Mouse (Mus musculus) urinary bladder, postnatal 4 days (tissue): Measurements from ENCODE around the gene Eno2.
"Not testable (repeated sequence)": the region's sequence is repeated elsewhere in the genome, so short reads cannot be mapped to it uniquely, and the experiment has no call there.

Experiments used
- DNase-seq, 2 experiments: peaks; one replicate each; pipeline ENCODE4 v3.0.0; 2021 to 2022; ENCODE audit warnings: low spot score in 2 of 2

Gene Eno2

GRCm38 (mm10) chr6:124806446-124807140, 37.1 kb upstream of the Eno2 start:
- no peak for DNase-seq

GRCm38 (mm10) chr6:124805341-124806321, 36.2 kb upstream of the Eno2 start:
- peak; percentile 91 to 98 for DNase-seq

GRCm38 (mm10) chr6:124804341-124804740, 34.9 kb upstream of the Eno2 start:
- DNase-seq, result no peak

DNA sequence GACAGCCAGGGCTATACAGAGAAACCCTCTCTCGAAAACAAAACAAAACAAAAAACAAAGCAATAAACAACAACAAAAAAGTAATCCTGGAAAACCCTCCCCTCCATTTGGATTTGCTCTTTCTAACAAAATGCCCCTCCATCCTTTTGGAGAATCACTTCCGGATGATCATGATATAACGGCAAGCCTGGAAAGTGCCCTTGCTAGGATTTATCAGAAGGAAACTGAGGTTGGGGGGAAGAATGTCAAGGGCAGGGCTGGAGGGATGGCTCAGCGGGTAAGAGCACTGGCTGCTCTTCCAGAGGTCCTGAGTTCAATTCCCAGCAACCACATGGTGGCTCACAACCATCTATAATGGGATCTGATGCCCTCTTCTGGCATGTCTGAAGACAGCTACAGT, 34.2 kb upstream of the Eno2 start:
- DNase-seq, result not testable (repeated sequence)

GRCm38 (mm10) chr6:124803061-124803460, 33.6 kb upstream of the Eno2 start:
- DNase-seq, result no peak

DNA sequence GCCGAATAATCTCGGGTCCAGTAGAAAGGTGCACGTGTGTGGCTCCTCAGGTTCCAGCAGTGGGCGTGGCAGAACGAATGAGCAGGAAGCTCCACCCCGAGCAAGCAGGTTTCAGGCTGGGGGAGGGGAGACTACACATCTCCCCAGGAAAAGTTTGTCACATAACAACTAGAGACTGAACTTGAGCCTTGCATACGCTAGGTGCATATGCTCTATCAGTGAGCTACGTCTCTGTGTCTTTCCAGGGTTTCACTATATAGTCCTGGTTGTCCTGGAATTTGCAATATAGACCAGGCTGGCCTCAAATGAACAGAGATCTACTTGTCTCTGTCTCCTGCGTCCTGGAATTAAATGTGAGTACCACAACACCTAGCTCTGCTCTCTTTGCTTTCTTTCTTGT, 32.9 kb upstream of the Eno2 start:
- not testable (repeated sequence) for DNase-seq

GRCm38 (mm10) chr6:124796200-124796599, 26.7 kb upstream of the Eno2 start:
- no peak for DNase-seq

- DNase-seq, result no peak
Measured at GRCm38 (mm10) chr6:124795781-124796180, 26.3 kb upstream of the Eno2 start.

DNA sequence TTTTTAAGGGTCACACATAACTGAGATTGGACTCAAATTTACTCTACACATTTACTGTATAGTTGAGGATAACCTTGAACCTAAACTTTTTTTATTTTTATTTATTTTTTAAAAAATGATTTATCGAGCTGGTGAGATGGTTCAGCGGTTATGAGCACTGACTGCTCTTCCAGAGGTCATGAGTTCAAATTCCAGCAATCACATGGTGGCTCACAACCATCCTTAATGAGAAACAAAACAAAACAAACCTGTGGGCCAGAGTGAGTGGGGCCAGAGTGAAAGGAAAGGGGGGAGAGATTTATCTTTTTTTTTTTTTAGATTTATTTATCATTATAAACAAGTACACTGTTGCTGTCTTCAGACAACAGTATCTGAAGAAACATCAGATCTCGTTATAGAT, 22.4 kb upstream of the Eno2 start:
- no peak for DNase-seq

DNA sequence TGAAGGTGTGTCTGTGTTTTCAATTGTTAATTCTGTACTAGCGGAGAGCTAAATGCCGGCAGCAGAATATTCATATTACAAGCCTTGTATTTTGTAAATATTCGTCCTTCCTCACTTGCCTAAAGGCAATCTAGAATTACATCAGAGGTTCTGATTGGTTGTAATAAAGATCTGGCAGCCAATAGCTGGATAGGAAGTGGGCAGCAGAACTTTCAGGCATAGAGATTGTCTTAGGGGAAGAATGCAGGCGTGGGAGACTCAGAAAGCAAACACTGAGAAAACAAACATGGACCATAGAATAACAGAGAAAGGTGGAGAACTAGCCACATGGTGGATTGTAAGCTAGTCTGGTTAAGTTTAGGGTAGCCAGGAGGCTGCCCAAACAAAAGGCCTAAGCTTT, 20.6 kb upstream of the Eno2 start:
- DNase-seq, result no peak

- DNase-seq, result no peak
Measured at GRCm38 (mm10) chr6:124789519-124789918, 20.0 kb upstream of the Eno2 start.

DNA sequence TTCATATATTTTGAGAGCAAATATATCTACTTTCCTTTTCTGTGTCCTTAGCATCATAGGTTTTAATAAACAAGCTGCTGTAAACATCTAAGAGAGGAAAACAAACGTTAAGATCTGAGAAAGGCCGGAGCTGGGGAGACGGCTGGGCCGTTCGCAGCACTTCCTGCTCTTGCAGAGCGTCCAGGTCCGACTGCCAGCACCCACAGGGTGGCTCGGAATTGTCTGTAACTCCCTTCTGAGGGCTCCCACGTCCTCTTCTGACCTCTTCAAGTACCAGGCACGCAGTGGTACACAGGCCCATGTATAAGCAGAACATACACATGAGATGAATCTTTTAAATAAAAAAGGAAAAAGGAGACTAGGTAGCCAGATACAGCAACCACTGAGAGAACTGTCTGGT, 18.2 kb upstream of the Eno2 start:
- DNase-seq, result no peak

- no peak for DNase-seq
Measured at GRCm38 (mm10) chr6:124786756-124787420, 17.4 kb upstream of the Eno2 start.

GRCm38 (mm10) chr6:124782436-124782835, 13.0 kb upstream of the Eno2 start:
- DNase-seq, result no peak

DNA sequence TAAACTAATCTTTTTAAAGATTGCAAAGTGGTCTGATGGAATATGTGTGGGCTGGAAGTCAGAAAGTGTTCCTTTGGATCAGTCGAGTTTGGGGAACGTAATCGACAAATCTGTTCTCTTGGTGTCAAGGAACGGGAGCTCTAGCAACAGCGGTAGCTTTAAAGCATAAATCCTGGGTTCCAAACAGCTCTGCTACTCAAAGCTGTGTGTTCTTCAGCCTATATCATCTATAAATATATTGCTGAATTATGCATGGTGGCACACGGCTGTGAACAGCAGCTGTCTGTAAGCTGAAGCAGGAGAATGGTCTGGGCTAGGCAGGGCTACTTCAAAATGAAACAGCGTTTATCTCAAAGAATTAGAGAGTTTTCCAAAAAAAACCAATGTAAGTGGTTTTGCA, 11.4 kb upstream of the Eno2 start:
- DNase-seq, result no peak

DNA sequence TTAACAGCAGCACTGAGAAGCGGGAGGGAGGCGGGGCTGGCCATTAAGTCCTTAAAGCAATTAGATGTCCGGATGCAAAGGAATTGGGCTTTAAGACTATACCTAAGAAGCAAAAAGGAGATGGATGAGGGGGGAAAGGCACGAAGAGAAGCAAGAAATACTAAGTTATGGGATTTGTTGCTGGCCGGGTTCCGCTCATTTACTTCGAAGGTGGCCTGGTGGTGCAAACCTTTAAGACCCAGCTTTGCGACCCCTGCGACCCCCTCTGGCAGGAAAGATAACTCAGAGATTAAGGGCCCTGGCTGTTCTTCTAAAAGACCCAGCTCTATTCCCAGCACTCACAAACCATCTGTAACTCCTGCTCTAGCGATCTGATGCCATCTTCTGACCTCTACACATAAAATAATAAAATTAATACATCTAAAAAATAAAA, 10.5 kb upstream of the Eno2 start:
- DNase-seq, result no peak

GRCm38 (mm10) chr6:124779222-124779983, 9.9 kb upstream of the Eno2 start, which contains the start of gene Lrrc23:
TSS of gene Lrrc23 (minus strand) at chr6:124779727.
- DNase-seq, result peak in 1 of 2 experiments; percentile 45

DNA sequence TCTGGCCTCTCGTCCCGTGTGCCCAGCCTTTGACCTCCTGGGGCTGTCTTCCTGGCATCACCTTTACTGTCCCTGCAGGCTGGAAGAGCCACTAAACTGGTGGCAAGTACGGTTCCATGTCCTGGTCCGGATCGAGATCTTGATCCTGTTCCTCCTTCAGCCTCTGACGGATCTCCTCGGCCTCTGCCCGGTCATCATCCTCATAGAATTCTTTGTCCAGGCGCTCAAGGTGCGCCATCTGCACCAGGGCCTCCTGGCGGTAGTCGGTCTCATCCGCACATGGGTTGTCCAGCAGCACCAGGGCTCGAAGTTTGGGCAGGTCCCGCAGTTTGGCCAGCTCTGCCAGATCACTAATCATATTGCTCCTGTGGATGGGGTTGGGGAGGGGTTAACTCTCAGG, 1.0 kb upstream of the Eno2 start:
- no peak for DNase-seq

DNA sequence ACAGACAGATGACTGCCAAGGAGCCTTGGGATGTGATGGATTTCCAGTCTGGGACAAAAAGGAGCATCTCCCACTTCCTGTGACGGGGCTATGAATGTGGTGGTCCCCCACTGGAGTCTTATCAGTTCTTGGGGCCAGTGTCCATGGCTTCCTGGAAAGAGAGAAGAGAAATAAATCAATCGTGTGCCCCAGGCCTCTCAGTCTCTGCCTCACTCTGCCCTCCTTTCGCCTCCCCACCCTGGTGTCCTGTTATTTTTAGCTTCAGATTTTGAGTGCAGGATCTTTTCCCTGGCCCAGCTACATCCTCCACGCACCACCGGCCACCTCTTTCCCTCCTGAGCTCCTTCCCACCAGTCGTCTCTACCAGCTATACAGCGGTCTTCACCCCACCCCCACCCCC, 540 bp upstream of the Eno2 start:
- no peak for DNase-seq

DNA sequence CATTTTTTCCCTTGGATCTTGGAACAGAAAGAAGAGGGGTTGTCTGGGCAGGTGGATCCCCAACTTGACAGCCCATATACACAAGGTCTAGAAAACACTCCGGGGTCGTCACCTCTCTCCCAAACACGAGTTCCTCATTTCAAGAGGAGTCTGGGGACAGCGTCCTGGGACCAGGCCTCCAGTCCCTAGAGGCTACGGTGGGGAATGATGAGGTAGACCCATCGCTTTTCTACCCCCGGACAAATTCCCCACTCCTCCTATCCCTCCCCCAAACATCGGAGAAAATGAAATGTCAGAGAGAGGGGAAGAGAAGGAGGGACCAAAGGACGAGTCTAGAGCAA, 799 bp downstream of the Eno2 start:
- DNase-seq, result no peak

- no peak for DNase-seq
Measured at GRCm38 (mm10) chr6:124767920-124768703, 1.4 kb downstream of the Eno2 start.
